Mouse (Mus musculus) stomach, postnatal 0 days (tissue): ENCODE measurements around the gene Cdc27. TPM values are rescaled to one million over a fixed set of nuclear protein-coding genes. Genes with fewer than 3 reads are reported as not detected.
"Not testable (repeated sequence)": the region's sequence is repeated elsewhere in the genome, so short reads cannot be mapped to it uniquely, and the experiment has no call there.

Experiments used
- ATAC-seq: fragments of 200-750 bp; cut with Nextera tagmentation; 2 replicates; pipeline ENCODE4 v1.8.0; 2017; ENCODE audit not compliant: low FRiP score, low TSS enrichment
- DNase-seq: peaks from one replicate; pipeline ENCODE4 v3.0.0-alpha.2; 2016; ENCODE audit warnings: low spot score
- H3K27ac ChIP-seq: fragments of 300-500 bp; sonication (generic); replicated peaks from 2 replicates; pipeline ENCODE4 v1.5.1; 2014; ENCODE audit warnings: mild to moderate bottlenecking, control low read depth
- H3K27me3 ChIP-seq: fragments of 300-500 bp; sonication (generic); 2 replicates; pipeline ENCODE4 v1.6.1; 2014; ENCODE audit warnings: low read length; ENCODE audit not compliant: control insufficient read depth, insufficient read depth
- H3K36me3 ChIP-seq: fragments of 300-500 bp; sonication (generic); 2 replicates; pipeline ENCODE4 v1.6.1; 2014; ENCODE audit warnings: low read length, mixed read lengths; ENCODE audit not compliant: control insufficient read depth, insufficient read depth
- H3K4me1 ChIP-seq: fragments of 300-500 bp; sonication (generic); replicated peaks from 2 replicates; pipeline ENCODE4 v1.6.1; 2014; ENCODE audit warnings: antibody characterized with exemption; ENCODE audit not compliant: control insufficient read depth, insufficient read depth
- H3K4me2 ChIP-seq: fragments of 300-500 bp; sonication (generic); replicated peaks from 2 replicates; pipeline ENCODE4 v1.6.1; 2014; ENCODE audit warnings: low read depth, mild to moderate bottlenecking, control low read depth, moderate library complexity
- H3K4me3 ChIP-seq: fragments of 300-500 bp; sonication (generic); 2 replicates; pipeline ENCODE4 v1.5.1; 2014; ENCODE audit warnings: low read depth, low read length, control low read depth
- H3K9ac ChIP-seq: fragments of 300-500 bp; sonication (generic); 2 replicates; pipeline ENCODE4 v1.6.1; 2014; ENCODE audit warnings: mild to moderate bottlenecking, low read length, control low read depth, mixed read lengths
- H3K9me3 ChIP-seq: fragments of 300-500 bp; sonication (generic); 2 replicates; pipeline ENCODE4 v1.6.1; 2016; ENCODE audit warnings: low read length; ENCODE audit not compliant: control insufficient read depth
- CTCF ChIP-seq: IDR thresholded peaks from 2 replicates; pipeline ENCODE4 v1.5.1; 2016; ENCODE audit warnings: antibody characterized with exemption, low read depth, mild to moderate bottlenecking, moderate library complexity
- EP300 ChIP-seq: optimal IDR thresholded peaks from 2 replicates; pipeline ENCODE3; 2016; ENCODE audit warnings: antibody characterized with exemption
- WGBS: fragments of 180-500 bp; shearing (Covaris S2); extraction: QIAGEN DNeasy Blood & Tissue Kit; methylation state at CpG from one replicate; pipeline ENCODE4 v1.1.7; 2014; 5-methylcytosine and 5-hydroxymethylcytosine counted together
- polyA plus RNA-seq: library from polyadenylated mRNA; unstranded; fragments of >200 nt; fragmentation: Nextera tagmentation; extraction: Ambion mirVana; gene quantifications from 2 replicates; pipeline ENCODE4 v1.2.1, GENCODE M21; 2015

The Cdc27 gene
- polyA plus RNA-seq, 1 experiment from 2014 or later = 13.9 TPM

- Histone ChIP-seq H3K9ac (no peak overlapping the region), H3K4me1 (no peaks in the 10 kb centered on the region), H3K4me2 (no peak overlapping the region), H3K27me3 (no peaks in the 10 kb centered on the region), H3K9me3 (no peaks in the 10 kb centered on the region), H3K27ac (no peak overlapping the region), H3K36me3 (no peaks in the 10 kb centered on the region), H3K4me3 (no peak overlapping the region)
- no peak for TF ChIP-seq CTCF
- TF ChIP-seq EP300 = no peak
- no peak for DNase-seq
- no peak for ATAC-seq
- WGBS = 47% methylated on average over 4 of the region's 4 CpGs
Observed at GRCm38 (mm10) chr11:104558651-104559403, 8.4 kb upstream of the Cdc27 start.

- H3K4me1 ChIP-seq = no peaks in the 10 kb centered on the region
- H3K4me2 ChIP-seq = no peak overlapping the region
- TF ChIP-seq CTCF = no peak
- no peak for TF ChIP-seq EP300
- no peaks in the 10 kb centered on the region for H3K27me3 ChIP-seq
- 53% methylated on average over 4 of the region's 4 CpGs for WGBS
- no peaks in the 10 kb centered on the region for H3K36me3 ChIP-seq
- no peak overlapping the region for H3K9ac ChIP-seq
- ATAC-seq (no peak), DNase-seq (no peak)
- no peak overlapping the region for H3K4me3 ChIP-seq
- H3K9me3 ChIP-seq = no peaks in the 10 kb centered on the region
- H3K27ac ChIP-seq = no peak overlapping the region
Observed at GRCm38 (mm10) chr11:104558065-104558464, 7.6 kb upstream of the Cdc27 start.

- ATAC-seq = peak; percentile 81
- WGBS = under 1% methylated on average over 53 of the region's 53 CpGs
Observed at GRCm38 (mm10) chr11:104549438-104550405, 698 bp downstream of the Cdc27 start.

GRCm38 (mm10) chr11:104547502-104547901 lies 2.9 kb downstream of the Cdc27 start:
- 82% methylated on average over 3 of the region's 3 CpGs for WGBS
- no peaks in the 10 kb centered on the region for H3K9me3 ChIP-seq

More at GRCm38 (mm10) chr11:104549438-104550405, 698 bp downstream of the Cdc27 start:
- Histone ChIP-seq H3K27ac (peak overlapping the region; percentile 95), H3K9me3 (no peaks in the 10 kb centered on the region), H3K4me3 (peak overlapping the region; percentile 89), H3K4me1 (no peaks in the 10 kb centered on the region), H3K27me3 (no peaks in the 10 kb centered on the region), H3K9ac (peak overlapping the region; percentile 98), H3K36me3 (no peaks in the 10 kb centered on the region), H3K4me2 (peak overlapping the region; percentile 69)
- DNase-seq = peak; percentile 81
- TF ChIP-seq EP300 (no peak), CTCF (no peak)

GRCm38 (mm10) chr11:104544507-104544906 lies 5.9 kb downstream of the Cdc27 start:
- Histone ChIP-seq H3K27ac (no peak overlapping the region), H3K27me3 (no peaks in the 10 kb centered on the region), H3K4me1 (no peaks in the 10 kb centered on the region), H3K9ac (no peak overlapping the region), H3K4me2 (no peak overlapping the region), H3K9me3 (no peaks in the 10 kb centered on the region), H3K4me3 (no peak overlapping the region), H3K36me3 (no peaks in the 10 kb centered on the region; the same call in 1 of the 2 replicates)
- ATAC-seq = no peak
- TF ChIP-seq EP300 (no peak), CTCF (no peak)
- no peak for DNase-seq
- 68% methylated on average over 2 of the region's 2 CpGs for WGBS

More at GRCm38 (mm10) chr11:104547502-104547901, 2.9 kb downstream of the Cdc27 start:
- Histone ChIP-seq H3K27me3 (no peaks in the 10 kb centered on the region), H3K4me2 (no peak overlapping the region), H3K27ac (no peak overlapping the region), H3K4me3 (no peak overlapping the region), H3K36me3 (no peaks in the 10 kb centered on the region), H3K9ac (no peak overlapping the region), H3K4me1 (no peaks in the 10 kb centered on the region)
- no peak for DNase-seq
- TF ChIP-seq EP300 = no peak
- no peak for TF ChIP-seq CTCF
- ATAC-seq = no peak

GRCm38 (mm10) chr11:104543337-104543736 lies 7.1 kb downstream of the Cdc27 start:
- H3K36me3 ChIP-seq, H3K4me2 ChIP-seq, H3K4me3 ChIP-seq, H3K27me3 ChIP-seq, H3K27ac ChIP-seq, H3K9ac ChIP-seq, H3K4me1 ChIP-seq, ATAC-seq, H3K9me3 ChIP-seq, DNase-seq: not testable (repeated sequence)
- 89% methylated on average over 2 of the region's 2 CpGs for WGBS
